Mouse (Mus musculus) retina, adult 2 months (tissue): Measurements from ENCODE around the gene Dnajb3.
"Not testable (repeated sequence)": the region's sequence is repeated elsewhere in the genome, so short reads cannot be mapped to it uniquely, and the experiment has no call there.

Source experiments
- DNase-seq: peaks from one replicate; pipeline ENCODE4 v3.0.0-alpha.2; 2012; ENCODE audit warnings: low read depth, low spot score

Gene Dnajb3

GRCm38 (mm10) chr1:88215466-88216380 is 10.1 kb upstream of the Dnajb3 start:
- DNase-seq: no peak

GRCm38 (mm10) chr1:88214462-88214952 is 8.9 kb upstream of the Dnajb3 start:
- no peak for DNase-seq

GRCm38 (mm10) chr1:88213766-88214461 is 8.3 kb upstream of the Dnajb3 start:
- DNase-seq: no peak

- no peak for DNase-seq
These were observed 7.5 kb upstream of the Dnajb3 start for GRCm38 (mm10) chr1:88213061-88213460.

- DNase-seq: no peak
These were observed 6.9 kb upstream of the Dnajb3 start for GRCm38 (mm10) chr1:88212341-88213045.

DNA sequence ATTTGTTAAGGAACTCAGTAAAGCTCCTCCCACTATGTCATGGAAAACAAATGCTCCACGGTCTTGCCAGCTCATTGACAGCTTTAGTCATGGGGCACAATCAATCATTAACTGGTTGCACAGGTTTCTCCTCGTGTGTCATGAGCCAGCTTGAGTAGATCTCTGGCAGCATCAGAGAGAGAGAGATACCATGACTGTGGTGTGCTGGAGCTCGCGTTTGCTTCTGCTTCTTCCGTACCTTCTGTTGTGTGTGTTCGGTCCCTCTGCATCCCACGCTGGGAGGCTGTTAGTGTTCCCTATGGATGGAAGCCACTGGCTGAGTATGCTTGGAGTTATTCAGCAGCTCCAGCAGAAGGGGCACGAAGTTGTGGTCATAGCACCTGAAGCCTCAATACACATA is 6.2 kb upstream of the Dnajb3 start, which contains the start of gene Ugt1a1:
TSS of gene Ugt1a1 (plus strand) at position 148 of the 400 bp plus-strand sequence.
- DNase-seq: no peak

- no peak for DNase-seq
These were observed 1.4 kb upstream of the Dnajb3 start for GRCm38 (mm10) chr1:88206843-88207479.

DNA sequence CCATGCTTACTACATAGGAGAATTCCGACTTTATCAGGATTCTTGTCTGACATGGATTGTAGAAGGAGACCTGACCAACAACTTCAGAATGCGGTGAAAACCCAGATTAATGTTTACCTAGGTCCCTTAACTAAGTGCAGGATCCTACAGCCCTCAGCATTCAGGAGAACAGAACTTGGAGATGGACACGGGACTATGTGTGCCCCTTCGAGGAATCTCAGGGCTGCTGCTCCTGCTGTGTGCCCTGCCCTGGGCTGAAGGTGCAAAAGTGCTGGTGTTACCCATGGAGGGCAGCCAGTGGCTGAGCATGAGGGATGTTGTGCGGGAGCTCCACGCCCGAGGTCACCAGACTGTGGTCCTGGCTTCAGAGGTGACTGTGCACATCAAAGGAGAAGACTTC is 5.1 kb downstream of the Dnajb3 start, which contains the start of gene Ugt1a2:
TSS of gene Ugt1a2 (plus strand) at position 146 of the 400 bp plus-strand sequence.
- DNase-seq: no peak

GRCm38 (mm10) chr1:88199996-88200395 is 5.6 kb downstream of the Dnajb3 start:
- DNase-seq: no peak

DNA sequence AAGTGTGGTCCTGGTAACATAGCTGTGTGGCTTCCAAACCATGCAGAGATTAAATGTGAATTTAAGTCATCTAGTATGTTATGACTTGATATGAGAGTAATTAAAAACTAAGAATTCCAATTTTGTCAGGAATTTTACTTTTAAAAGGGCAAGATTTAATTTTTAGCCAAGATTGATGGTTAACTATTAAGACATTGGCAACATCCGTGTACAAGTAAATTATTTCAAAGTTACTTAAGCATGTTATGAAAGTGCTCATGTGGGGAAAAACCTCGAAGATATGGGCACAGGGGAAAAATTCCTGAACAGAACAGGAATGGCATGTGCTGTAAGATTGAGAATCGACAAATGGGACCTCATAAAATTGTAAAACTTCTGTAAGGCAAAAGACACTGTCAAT is 8.1 kb downstream of the Dnajb3 start:
- no peak for DNase-seq

DNA sequence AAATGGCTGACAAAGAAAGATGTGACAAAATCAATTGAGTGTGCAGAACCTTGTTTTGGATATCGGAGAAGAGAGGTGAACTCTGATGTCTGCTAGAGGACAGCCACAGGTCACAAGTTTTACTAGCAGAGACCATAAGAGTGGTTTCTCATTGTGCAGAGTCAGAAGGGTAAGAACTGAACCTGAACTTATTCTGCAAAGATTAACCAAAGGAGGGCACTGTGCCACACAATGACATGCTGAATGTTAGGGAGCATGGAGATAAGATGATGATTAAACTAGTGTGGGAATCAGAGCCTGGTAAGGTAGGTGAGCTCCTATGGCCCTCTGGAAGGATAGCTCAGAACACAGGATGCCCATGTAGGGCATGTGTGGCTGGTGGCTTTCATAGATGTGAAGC is 9.9 kb downstream of the Dnajb3 start:
- DNase-seq: no peak

GRCm38 (mm10) chr1:88192136-88192535 is 13.4 kb downstream of the Dnajb3 start:
- no peak for DNase-seq

GRCm38 (mm10) chr1:88186325-88186935 is 19.2 kb downstream of the Dnajb3 start:
- no peak for DNase-seq

- no peak for DNase-seq
These were observed 25.9 kb downstream of the Dnajb3 start for GRCm38 (mm10) chr1:88179657-88180056.

GRCm38 (mm10) chr1:88172190-88172589 is 33.4 kb downstream of the Dnajb3 start:
- not testable (repeated sequence) for DNase-seq

- no peak for DNase-seq
These were observed 39.9 kb downstream of the Dnajb3 start, which contains the start of gene Ugt1a5 for GRCm38 (mm10) chr1:88165711-88166110. TSS of gene Ugt1a5 (plus strand) at chr1:88166012.

DNA sequence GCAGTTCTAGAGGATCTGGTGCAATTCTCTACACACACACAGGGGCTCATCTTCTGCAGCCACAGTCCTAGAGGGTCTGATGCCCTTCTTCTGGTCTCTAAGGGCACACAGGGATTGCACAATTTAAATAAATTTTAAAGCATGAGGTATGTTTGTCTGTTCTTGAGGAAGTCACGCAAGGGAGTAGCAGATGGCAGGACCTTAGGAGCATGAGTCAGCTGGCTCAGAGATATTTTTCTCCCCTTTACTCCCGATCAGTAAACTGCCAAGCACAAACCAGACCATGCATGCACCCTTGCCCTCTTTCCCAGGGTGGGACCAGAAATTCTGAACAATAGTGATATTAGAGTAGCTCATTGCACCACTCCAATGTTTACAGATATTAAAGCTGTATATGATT is 47.2 kb downstream of the Dnajb3 start:
- DNase-seq: no peak
